Mouse (Mus musculus): ENCODE data around the gene Hexim2. TPM values are rescaled to one million over a fixed set of nuclear protein-coding genes. Genes with fewer than 3 reads are reported as not detected.
A peak's percentile ranks its signal among the peaks of the same experiment; 100 is the strongest.

Gene Hexim2
- polyA plus RNA-seq, 1 experiment from 2014 or later, result 8.7 TPM

- ATAC-seq (replicated peaks; ENCODE audit: low FRiP score), result peak; percentile 79
- peak; percentile 87 for DNase-seq (ENCODE audit: low spot score)
- WGBS, result under 1% methylated on average over 34 of the region's 34 CpGs
- peak overlapping the region; percentile 51 for H3K4me3 ChIP-seq (ENCODE audit: low read depth, low read length)
- H3K9ac ChIP-seq (ENCODE audit: low read length), result peak overlapping the region; percentile 79
- H3K4me1 ChIP-seq (replicated peaks; ENCODE audit: control insufficient read depth, insufficient read depth, low read length), result peaks cover 24% of the 10 kb centered on the region
- H3K36me3 ChIP-seq (ENCODE audit: control insufficient read depth, insufficient read depth, low read length), result no peaks in the 10 kb centered on the region
- peak overlapping the region; percentile 71 for H3K4me2 ChIP-seq (ENCODE audit: low read depth, low read length, severe bottlenecking)
- H3K27me3 ChIP-seq (ENCODE audit: control insufficient read depth, insufficient read depth, low read length), result peaks cover 14% of the 10 kb centered on the region; the same call in 1 of the 2 replicates
- no peaks in the 10 kb centered on the region for H3K9me3 ChIP-seq (ENCODE audit: control insufficient read depth, low read length)
- H3K27ac ChIP-seq (ENCODE audit: low read depth, low read length), result peak overlapping the region; percentile 58
Observed at GRCm38 (mm10) chr11:103115163-103116007, 16.8 kb upstream of the Hexim2 start.

- Histone ChIP-seq H3K27ac (ENCODE audit: low read depth, low read length) (peak within 1 kb of the TSS; percentile 65), H3K36me3 (ENCODE audit: control insufficient read depth, insufficient read depth, low read length) (no peaks in the 10 kb centered on the region), H3K27me3 (ENCODE audit: control insufficient read depth, insufficient read depth, low read length) (peaks cover 10% of the 10 kb centered on the region; the same call in 1 of the 2 replicates), H3K9me3 (ENCODE audit: control insufficient read depth, low read length) (no peaks in the 10 kb centered on the region), H3K4me1 (replicated peaks; ENCODE audit: control insufficient read depth, insufficient read depth, low read length) (peaks cover 24% of the 10 kb centered on the region), H3K9ac (ENCODE audit: low read length) (peak within 1 kb of the TSS; percentile 79), H3K4me2 (ENCODE audit: low read depth, low read length, severe bottlenecking) (peak within 1 kb of the TSS; percentile 95), H3K4me3 (ENCODE audit: low read depth, low read length) (peak within 1 kb of the TSS; percentile 51)
- WGBS, result under 1% methylated on average over 53 of the region's 53 CpGs
- peak; percentile 100 for DNase-seq (ENCODE audit: low spot score)
- peak; percentile 97 for ATAC-seq (replicated peaks; ENCODE audit: low FRiP score)
Observed at GRCm38 (mm10) chr11:103116008-103116818, 16.0 kb upstream of the Hexim2 start, which contains the start of gene Hexim1. Gene Hexim1, plus strand, starts transcription at chr11:103116231.

DNA sequence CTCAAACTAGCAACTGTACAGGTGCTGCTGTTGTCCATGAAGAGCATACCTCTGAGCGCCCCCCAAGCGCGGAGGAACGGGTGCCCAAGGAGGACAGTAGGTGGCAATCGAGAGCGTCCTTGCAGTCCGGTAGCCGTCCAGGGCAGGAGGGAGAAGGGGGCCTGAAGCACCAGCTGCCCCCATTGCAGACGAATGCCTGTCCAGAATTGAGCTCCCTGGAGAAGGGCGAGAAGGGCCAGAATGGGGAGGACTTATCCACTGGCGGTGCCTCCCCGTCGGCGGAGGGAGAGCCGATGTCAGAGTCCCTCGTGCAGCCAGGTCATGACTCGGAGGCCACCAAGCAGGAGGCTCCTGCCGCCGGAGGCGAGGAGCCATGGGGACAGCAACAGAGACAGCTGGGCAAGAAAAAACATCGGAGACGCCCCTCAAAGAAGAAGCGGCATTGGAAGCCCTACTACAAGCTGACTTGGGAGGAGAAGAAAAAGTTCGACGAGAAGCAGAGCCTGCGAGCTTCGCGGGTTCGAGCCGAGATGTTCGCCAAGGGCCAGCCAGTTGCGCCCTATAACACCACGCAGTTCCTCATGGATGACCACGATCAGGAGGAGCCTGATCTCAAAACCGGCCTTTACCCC is 15.2 kb upstream of the Hexim2 start:
- peaks cover 19% of the 10 kb centered on the region for H3K4me1 ChIP-seq (replicated peaks; ENCODE audit: control insufficient read depth, insufficient read depth, low read length)
- DNase-seq (ENCODE audit: low spot score) (peak; percentile 82), ATAC-seq (replicated peaks; ENCODE audit: low FRiP score) (0 out of 2 replicates have a peak, but pooled peaks have one; percentile 3)
- H3K27ac ChIP-seq (ENCODE audit: low read depth, low read length), result no peak overlapping the region
- peak overlapping the region; percentile 95 for H3K4me2 ChIP-seq (ENCODE audit: low read depth, low read length, severe bottlenecking)
- no peaks in the 10 kb centered on the region for H3K9me3 ChIP-seq (ENCODE audit: control insufficient read depth, low read length)
- WGBS, result under 1% methylated on average over 35 of the region's 35 CpGs
- H3K9ac ChIP-seq (ENCODE audit: low read length), result peak overlapping the region; percentile 73
- H3K36me3 ChIP-seq (ENCODE audit: control insufficient read depth, insufficient read depth, low read length), result no peaks in the 10 kb centered on the region
- peaks cover 5% of the 10 kb centered on the region; the same call in 1 of the 2 replicates for H3K27me3 ChIP-seq (ENCODE audit: control insufficient read depth, insufficient read depth, low read length)
- H3K4me3 ChIP-seq (ENCODE audit: low read depth, low read length), result peak overlapping the region; percentile 49

- Histone ChIP-seq H3K9ac (ENCODE audit: low read length) (peak overlapping the region; percentile 73), H3K4me1 (replicated peaks; ENCODE audit: control insufficient read depth, insufficient read depth, low read length) (peaks cover 14% of the 10 kb centered on the region; the same call in 1 of the 2 replicates), H3K4me2 (ENCODE audit: low read depth, low read length, severe bottlenecking) (peak overlapping the region; percentile 95), H3K27ac (ENCODE audit: low read depth, low read length) (no peak overlapping the region), H3K4me3 (ENCODE audit: low read depth, low read length) (peak overlapping the region; percentile 49), H3K27me3 (ENCODE audit: control insufficient read depth, insufficient read depth, low read length) (peaks cover 2% of the 10 kb centered on the region; the same call in 1 of the 2 replicates), H3K9me3 (ENCODE audit: control insufficient read depth, low read length) (no peaks in the 10 kb centered on the region), H3K36me3 (ENCODE audit: control insufficient read depth, insufficient read depth, low read length) (no peaks in the 10 kb centered on the region)
- WGBS, result under 1% methylated on average over 38 of the region's 38 CpGs
- peak; percentile 74 for DNase-seq (ENCODE audit: low spot score)
- no peak for ATAC-seq (replicated peaks; ENCODE audit: low FRiP score)
Observed at GRCm38 (mm10) chr11:103117591-103118009, 14.6 kb upstream of the Hexim2 start.

GRCm38 (mm10) chr11:103118866-103119265 is 13.4 kb upstream of the Hexim2 start:
- Histone ChIP-seq H3K4me2 (ENCODE audit: low read depth, low read length, severe bottlenecking) (no peak overlapping the region; the same call in 1 of the 2 replicates), H3K27ac (ENCODE audit: low read depth, low read length) (no peak overlapping the region), H3K4me3 (ENCODE audit: low read depth, low read length) (no peak overlapping the region), H3K9me3 (ENCODE audit: control insufficient read depth, low read length) (no peaks in the 10 kb centered on the region), H3K27me3 (ENCODE audit: control insufficient read depth, insufficient read depth, low read length) (peaks cover under 1% of the 10 kb centered on the region; the same call in 1 of the 2 replicates), H3K9ac (ENCODE audit: low read length) (no peak overlapping the region), H3K4me1 (replicated peaks; ENCODE audit: control insufficient read depth, insufficient read depth, low read length) (peaks cover 12% of the 10 kb centered on the region; the same call in 1 of the 2 replicates), H3K36me3 (ENCODE audit: control insufficient read depth, insufficient read depth, low read length) (no peaks in the 10 kb centered on the region)
- WGBS, result 84% methylated on average over 2 of the region's 2 CpGs
- no peak for DNase-seq (ENCODE audit: low spot score)
- ATAC-seq (replicated peaks; ENCODE audit: low FRiP score), result no peak

GRCm38 (mm10) chr11:103119609-103120008 is 12.6 kb upstream of the Hexim2 start:
- no peak for DNase-seq (ENCODE audit: low spot score)
- Histone ChIP-seq H3K4me3 (ENCODE audit: low read depth, low read length) (no peak overlapping the region), H3K9ac (ENCODE audit: low read length) (no peak overlapping the region), H3K36me3 (ENCODE audit: control insufficient read depth, insufficient read depth, low read length) (no peaks in the 10 kb centered on the region), H3K9me3 (ENCODE audit: control insufficient read depth, low read length) (no peaks in the 10 kb centered on the region), H3K27ac (ENCODE audit: low read depth, low read length) (no peak overlapping the region), H3K4me1 (replicated peaks; ENCODE audit: control insufficient read depth, insufficient read depth, low read length) (peaks cover 9% of the 10 kb centered on the region; the same call in 1 of the 2 replicates), H3K4me2 (ENCODE audit: low read depth, low read length, severe bottlenecking) (no peak overlapping the region), H3K27me3 (ENCODE audit: control insufficient read depth, insufficient read depth, low read length) (no peaks in the 10 kb centered on the region)
- no peak for ATAC-seq (replicated peaks; ENCODE audit: low FRiP score)
- WGBS, result 58% methylated on average over 5 of the region's 5 CpGs

- ATAC-seq (replicated peaks; ENCODE audit: low FRiP score), result no peak
- no peak for DNase-seq (ENCODE audit: low spot score)
- H3K4me1 ChIP-seq (replicated peaks; ENCODE audit: control insufficient read depth, insufficient read depth, low read length), result peaks cover 8% of the 10 kb centered on the region; the same call in 1 of the 2 replicates
- WGBS, result 87% methylated on average over 5 of the region's 5 CpGs
- H3K9me3 ChIP-seq (ENCODE audit: control insufficient read depth, low read length), result no peaks in the 10 kb centered on the region
- no peak overlapping the region for H3K27ac ChIP-seq (ENCODE audit: low read depth, low read length)
- no peak overlapping the region for H3K4me2 ChIP-seq (ENCODE audit: low read depth, low read length, severe bottlenecking)
- no peaks in the 10 kb centered on the region for H3K27me3 ChIP-seq (ENCODE audit: control insufficient read depth, insufficient read depth, low read length)
- no peak overlapping the region for H3K9ac ChIP-seq (ENCODE audit: low read length)
- no peak overlapping the region for H3K4me3 ChIP-seq (ENCODE audit: low read depth, low read length)
- H3K36me3 ChIP-seq (ENCODE audit: control insufficient read depth, insufficient read depth, low read length), result no peaks in the 10 kb centered on the region
Observed at GRCm38 (mm10) chr11:103120315-103120714, 11.9 kb upstream of the Hexim2 start.

All from forebrain, embryonic 11.5 days (tissue).